Mouse (Mus musculus): ENCODE measurements around the gene Rspo1.

GRCm38 (mm10) chr4:124986739-124987710 is 795 bp downstream of the Rspo1 start:
- TF ChIP-seq CTCF (IDR thresholded peaks at IDR 0.05; ENCODE audit: control insufficient read depth, insufficient read depth, insufficient read length) (no peak), MAX (IDR thresholded peaks at IDR 0.05) (no peak)

Data from C2C12 (cell line).